Mouse (Mus musculus) bone marrow macrophage, adult 2 months (primary cell): Measurements from ENCODE around the gene Dlst.

ENCODE experiments used
- CTCF ChIP-seq: IDR thresholded peaks from 2 replicates; pipeline ENCODE4 v1.5.1; 2012; ENCODE audit warnings: low read depth, mild to moderate bottlenecking, low read length, moderate library complexity
- POLR2A ChIP-seq: IDR thresholded peaks from 2 replicates; pipeline ENCODE4 v1.6.1; 2012; ENCODE audit warnings: mild to moderate bottlenecking, low read depth, low read length, borderline replicate concordance

DNA sequence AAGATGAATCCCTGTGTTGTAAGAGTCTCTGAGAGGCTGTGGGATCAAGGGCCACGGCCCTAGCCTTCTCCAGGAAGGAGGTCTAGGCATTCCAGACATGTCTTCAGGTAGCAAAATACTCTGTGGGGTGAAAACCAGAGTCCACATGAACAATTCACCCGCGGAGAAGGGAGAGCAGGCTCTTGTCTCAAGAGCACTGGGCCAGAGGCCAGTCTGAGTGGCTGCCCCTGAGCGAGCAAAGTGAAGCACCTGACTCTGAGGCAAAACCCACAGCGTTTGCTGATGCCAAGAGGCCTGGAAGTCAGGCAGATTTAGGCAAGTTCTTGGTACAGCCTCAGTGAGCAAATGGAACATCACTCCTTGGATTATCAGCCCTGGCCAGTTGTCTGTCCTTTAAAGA lies 73.5 kb downstream of the Dlst start:
- TF ChIP-seq CTCF, result no peak
- TF ChIP-seq POLR2A, result no peak
